Mouse (Mus musculus): ENCODE results near the gene Ptgr2. TPM values are rescaled to one million over a fixed set of nuclear protein-coding genes. Genes with fewer than 3 reads are reported as not detected.
"Not testable (repeated sequence)": the region's sequence is repeated elsewhere in the genome, so short reads cannot be mapped to it uniquely, and the experiment has no call there.

Gene Ptgr2
- total RNA-seq, 2 experiments from 2014 or later = 78.4 to 80.6 TPM

- no peak for DNase-seq
Observed at GRCm38 (mm10) chr12:84304554-84304953, 19.5 kb downstream of the Ptgr2 start.

GRCm38 (mm10) chr12:84311306-84311705, 26.3 kb downstream of the Ptgr2 start:
- DNase-seq = no peak

DNA sequence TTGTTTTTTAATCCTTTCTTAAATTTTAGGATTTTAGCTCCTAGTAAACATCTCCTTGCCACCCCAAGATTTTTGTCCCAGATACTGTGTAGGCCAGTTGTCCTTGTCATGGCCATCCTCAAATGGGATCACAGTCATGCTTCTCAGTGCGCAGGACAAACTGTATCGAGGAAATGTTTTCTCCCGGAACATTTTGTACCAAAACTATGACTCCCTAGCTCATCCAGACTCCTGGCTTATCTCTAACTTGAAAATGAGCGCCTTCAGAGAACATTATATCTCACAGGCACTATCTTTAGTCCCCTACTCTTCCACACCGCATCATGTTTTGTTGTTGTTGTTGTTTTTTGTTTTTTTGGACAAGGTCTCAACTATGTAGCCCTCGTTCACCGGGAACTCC, 31.0 kb downstream of the Ptgr2 start:
- no peak for DNase-seq

DNA sequence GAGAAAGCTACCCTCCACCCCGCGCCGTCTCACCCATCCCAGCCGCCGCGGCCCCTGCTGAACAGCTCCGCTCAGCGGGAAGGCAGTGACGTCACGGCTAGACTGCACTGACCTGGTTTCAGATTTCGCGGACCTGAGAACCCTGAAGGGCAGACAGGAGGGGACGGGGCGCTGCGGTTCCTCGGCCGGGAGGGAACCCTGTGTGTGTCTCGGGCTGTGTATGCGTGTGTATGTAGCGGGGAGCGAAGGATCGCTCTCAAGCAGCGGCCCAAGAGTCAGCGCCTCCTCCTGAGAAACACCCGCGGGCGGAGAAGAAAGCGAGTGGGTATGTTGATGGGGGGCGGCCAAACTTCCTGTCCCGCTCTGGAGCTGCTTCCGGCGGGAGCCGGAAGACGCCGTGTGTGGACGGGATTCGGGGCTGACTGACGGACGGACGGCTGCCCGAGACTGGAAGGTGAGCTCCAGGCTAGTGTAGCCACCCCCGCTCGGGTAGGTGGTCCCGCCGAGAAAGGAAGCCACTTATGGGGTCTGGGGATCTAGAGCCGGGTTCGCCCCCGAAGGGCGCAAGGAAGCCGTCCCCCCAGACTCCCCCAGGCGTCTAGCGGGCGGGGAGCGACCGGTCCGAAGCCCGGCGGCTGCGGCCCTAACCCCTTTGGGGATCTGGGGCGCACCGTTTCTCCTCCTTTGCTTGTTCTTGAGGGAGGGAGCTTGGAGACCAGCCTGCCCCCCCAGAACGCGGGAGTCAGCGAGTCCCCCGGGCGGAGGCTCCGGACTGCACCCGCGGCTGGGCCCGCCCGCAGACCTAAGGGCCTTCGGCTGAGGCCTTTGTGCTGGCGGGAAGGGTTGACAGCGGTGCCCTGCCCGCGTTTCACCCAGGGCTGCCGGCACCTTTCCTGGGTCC, 31.9 kb downstream of the Ptgr2 start, which contains the start of gene Zfp410:
Gene Zfp410 (plus strand): TSS at position 132 of the 901 bp plus-strand sequence.
- DNase-seq = peak; percentile 81

- peak; percentile 12 for DNase-seq
Observed at GRCm38 (mm10) chr12:84327111-84327512, 42.1 kb downstream of the Ptgr2 start.

DNA sequence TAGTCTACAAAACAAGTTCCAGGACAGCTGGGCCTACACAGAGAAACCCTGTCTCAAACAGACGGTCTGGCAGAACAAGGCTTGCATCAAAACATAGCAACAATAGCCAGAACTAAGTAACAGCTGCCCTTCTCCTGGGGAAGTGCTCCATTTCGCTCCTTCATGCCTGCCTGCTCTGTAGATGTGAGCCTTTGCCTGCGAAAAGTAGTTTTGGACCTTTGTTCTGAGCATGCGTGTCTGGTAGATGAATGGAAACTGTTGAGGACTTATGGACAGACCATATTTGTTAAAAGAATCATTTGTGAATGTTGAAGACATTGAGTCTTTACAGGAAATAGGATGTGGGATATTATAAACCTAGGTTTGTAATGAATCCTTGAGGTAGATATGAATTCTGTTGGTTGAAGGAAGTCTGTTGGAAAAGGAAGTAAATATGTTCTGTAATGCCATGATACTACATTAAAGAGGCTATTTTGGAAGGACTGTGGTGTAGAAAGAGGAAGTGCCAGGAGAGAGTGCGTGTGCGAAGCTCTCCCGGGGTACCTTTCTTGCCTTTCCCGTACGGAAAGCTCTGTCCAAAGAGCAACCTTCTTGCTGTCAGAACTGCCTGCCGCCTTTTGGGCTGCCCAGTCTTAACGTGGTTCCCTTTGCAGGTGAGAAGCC, 52.1 kb downstream of the Ptgr2 start:
- DNase-seq = no peak

DNA sequence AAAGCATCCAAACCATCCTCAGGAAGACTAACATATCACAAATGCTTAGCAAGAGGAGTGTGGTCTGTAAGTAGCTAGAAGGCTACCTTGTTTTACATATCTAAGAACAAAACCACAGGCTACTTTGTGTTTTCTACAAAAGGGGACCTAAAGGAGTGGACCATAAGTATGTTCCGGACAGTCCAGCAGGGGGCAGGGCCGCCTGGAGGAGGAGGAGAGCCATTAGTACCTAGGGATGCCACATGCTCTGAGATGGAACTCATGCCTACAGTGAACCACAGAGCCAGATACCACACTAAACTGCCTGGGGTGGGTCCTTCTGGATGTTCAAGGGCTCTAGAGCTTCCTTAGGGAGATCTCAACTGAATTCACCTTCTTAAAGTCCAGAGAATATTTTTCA, 62.2 kb downstream of the Ptgr2 start:
- no peak for DNase-seq

DNA sequence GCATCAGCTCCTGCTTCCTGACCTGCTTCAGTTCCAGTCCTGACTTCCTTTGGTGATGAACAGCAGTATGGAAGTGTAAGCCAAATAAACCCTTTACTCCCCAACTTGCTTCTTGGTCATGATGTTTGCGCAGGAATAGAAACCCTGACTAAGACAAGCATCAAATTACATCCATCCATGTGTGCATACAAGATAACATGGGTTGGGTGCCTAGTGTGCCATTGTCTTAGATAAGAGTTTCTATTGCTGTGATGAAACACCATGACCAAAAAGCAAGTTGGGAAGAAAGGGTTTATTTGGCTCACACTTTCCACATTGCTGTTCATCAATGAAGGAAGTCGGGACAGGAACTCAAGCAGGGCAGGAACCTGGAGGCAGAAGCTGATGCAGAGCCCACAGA, 73.7 kb downstream of the Ptgr2 start:
- not testable (repeated sequence) for DNase-seq

- DNase-seq = peak; percentile 93
Observed at GRCm38 (mm10) chr12:84361555-84362489, 76.8 kb downstream of the Ptgr2 start, which contains the start of the genes Coq6 and Fam161b. Coq6 (plus strand) TSS chr12:84361657. Fam161b (minus strand) TSS chr12:84361833.

GRCm38 (mm10) chr12:84362872-84363271, 77.8 kb downstream of the Ptgr2 start:
- DNase-seq = no peak

DNA sequence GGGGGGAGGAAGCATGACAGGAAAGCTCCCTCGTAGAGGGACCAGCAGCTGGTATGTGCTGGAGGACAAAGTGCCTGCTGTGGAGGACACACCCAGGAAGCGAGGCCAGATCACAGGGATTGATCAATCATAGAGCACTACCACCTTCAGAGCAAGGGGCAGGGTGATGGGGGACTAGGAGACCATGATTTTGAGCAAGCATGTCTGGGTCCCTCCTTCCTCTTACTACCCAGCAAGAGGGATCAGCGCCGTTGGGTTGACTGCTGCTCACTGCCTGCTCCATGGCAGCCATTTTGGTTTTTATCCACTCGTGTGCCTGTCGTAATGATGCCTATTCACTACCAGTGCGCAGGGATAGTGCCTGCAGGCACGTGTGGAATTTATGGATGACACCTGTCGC, 79.3 kb downstream of the Ptgr2 start:
- DNase-seq = no peak

DNA sequence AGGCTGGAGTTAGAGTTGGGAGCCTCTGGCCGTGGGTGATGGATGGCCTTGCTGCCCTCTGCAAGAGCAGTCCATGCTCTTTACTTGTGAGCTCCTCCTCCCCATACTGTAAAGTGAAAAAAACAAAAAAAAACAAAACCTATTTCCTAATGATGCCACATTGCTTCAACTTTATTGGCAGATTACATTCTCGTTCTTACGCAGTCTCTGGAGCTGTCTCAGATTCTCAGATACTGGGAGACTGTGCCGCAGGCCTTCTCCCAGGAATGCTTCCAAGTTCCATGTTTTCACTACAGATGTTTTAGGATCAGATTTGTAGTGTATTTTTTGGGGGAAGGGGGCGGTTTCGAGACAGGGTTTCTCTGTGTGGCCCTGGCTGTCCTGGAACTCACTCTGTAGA, 80.1 kb downstream of the Ptgr2 start:
- no peak for DNase-seq

Other genes with a start within 250 kb of the Ptgr2 start
- under 1 TPM; 0.05 to 0.43 TPM for gene Acot4, start 246.9 kb upstream of the Ptgr2 start, total RNA-seq (2021)
- not detected for gene Gm49366, start 246.3 kb upstream of the Ptgr2 start, total RNA-seq (2021)
- not detected for gene Acot3, start 233.1 kb upstream of the Ptgr2 start, total RNA-seq (2021)
- not detected for gene Acot5, start 215.9 kb upstream of the Ptgr2 start, total RNA-seq (2021)
- 1 to 10 TPM; 1.5 to 1.6 TPM for gene Acot6, start 184.6 kb upstream of the Ptgr2 start, total RNA-seq (2021)
- gene Dnal1, start 170.9 kb upstream of the Ptgr2 start, total RNA-seq (2021) = 1 to 10 TPM; 6.9 to 7.2 TPM
- gene Pnma1, start 136.7 kb upstream of the Ptgr2 start, total RNA-seq (2021) = under 1 TPM; 0.10 to 0.24 TPM
- gene Elmsan1, start 66.4 kb upstream of the Ptgr2 start, total RNA-seq (2021) = 1 to 10 TPM; 8.0 to 9.9 TPM
- 10 to 100 TPM; 15.9 to 17.8 TPM for gene Zfp410, start 31.6 kb downstream of the Ptgr2 start, total RNA-seq (2021)
- gene Coq6, start 76.4 kb downstream of the Ptgr2 start, total RNA-seq (2021) = 10 to 100 TPM; 25.5 to 28.8 TPM
- under 1 TPM; 0.64 to 0.83 TPM for gene Fam161b, start 76.6 kb downstream of the Ptgr2 start, total RNA-seq (2021)
- 10 to 100 TPM; 11.3 to 16.7 TPM for gene Entpd5, start 123.8 kb downstream of the Ptgr2 start, total RNA-seq (2021)
- 1 to 10 TPM; 1.2 to 1.7 TPM for gene Bbof1, start 123.8 kb downstream of the Ptgr2 start, total RNA-seq (2021)
- 1 to 10 TPM; 6.1 to 6.4 TPM for gene Rnf113a2, start 132.0 kb downstream of the Ptgr2 start, total RNA-seq (2021)
- gene Aldh6a1, start 165.8 kb downstream of the Ptgr2 start, total RNA-seq (2021) = 10 to 100 TPM; 78.8 to 88.1 TPM
- 1 to 10 TPM; 7.4 to 8.5 TPM for gene Lin52, start 166.2 kb downstream of the Ptgr2 start, total RNA-seq (2021)